Mouse (Mus musculus) ES-E14 (cell line): Measurements from ENCODE around the gene Mark1. TPM values are rescaled to one million over a fixed set of nuclear protein-coding genes. Genes with fewer than 3 reads are reported as not detected.

Experiments
- DNase-seq: peaks from one replicate; pipeline ENCODE4 v3.0.0-alpha.2; 2013; ENCODE audit warnings: low read depth, low spot score
- H3K27ac ChIP-seq: 2 replicates; pipeline ENCODE4 v1.5.1; 2012; ENCODE audit warnings: low read depth, mild to moderate bottlenecking, low read length, moderate library complexity, mixed read lengths; ENCODE audit not compliant: poor library complexity, insufficient read depth, severe bottlenecking
- H3K36me3 ChIP-seq: 2 replicates; pipeline ENCODE4 v1.6.1; 2012; ENCODE audit warnings: mild to moderate bottlenecking, low read length, moderate library complexity, mixed read lengths; ENCODE audit not compliant: control insufficient read depth, poor library complexity, insufficient read depth, severe bottlenecking
- H3K4me1 ChIP-seq, 2 experiments: fragments of 150-350 bp in 1 of 2; sonication (generic) in 1 of 2; 2 replicates each; pipeline ENCODE4 v1.6.1; 2012; ENCODE audit warnings: low read length in 2 of 2, mild to moderate bottlenecking in 1 of 2, mixed read lengths in 1 of 2; ENCODE audit not compliant: control insufficient read depth in 2 of 2, insufficient read depth in 2 of 2, poor library complexity in 1 of 2
- H3K4me3 ChIP-seq, 2 experiments: fragments of 150-350 bp in 1 of 2; sonication (generic) in 1 of 2; 2 replicates each; pipeline ENCODE4 v1.5.1; 2012; ENCODE audit warnings: low read length in 2 of 2, low read depth in 1 of 2, mild to moderate bottlenecking in 1 of 2, mixed read lengths in 1 of 2; ENCODE audit not compliant: insufficient read depth in 1 of 2, poor library complexity in 1 of 2, severe bottlenecking in 1 of 2
- H3K9ac ChIP-seq: 2 replicates; pipeline ENCODE4 v1.6.1; 2012; ENCODE audit warnings: low read depth, mild to moderate bottlenecking, low read length, mixed read lengths; ENCODE audit not compliant: poor library complexity, insufficient read depth, severe bottlenecking
- H3K9me3 ChIP-seq: fragments of 150-350 bp; sonication (generic); 2 replicates; pipeline ENCODE4 v1.6.1; 2012; ENCODE audit warnings: low read depth, mild to moderate bottlenecking, low read length; ENCODE audit not compliant: control insufficient read depth, insufficient read depth
- CHD2 ChIP-seq: IDR thresholded peaks from 2 replicates; pipeline ENCODE4 v1.6.1; 2014; ENCODE audit warnings: mild to moderate bottlenecking, low read depth, low read length, inconsistent platforms
- HCFC1 ChIP-seq: IDR thresholded peaks from 2 replicates; pipeline ENCODE4 v1.6.1; 2012; ENCODE audit warnings: low read length, inconsistent platforms, borderline replicate concordance; ENCODE audit not compliant: insufficient read depth
- MAFK ChIP-seq: IDR thresholded peaks from 2 replicates; pipeline ENCODE4 v1.6.1; 2014; ENCODE audit warnings: mild to moderate bottlenecking, low read depth, low read length, inconsistent platforms; ENCODE audit not compliant: insufficient read depth
- ZC3H11A ChIP-seq: IDR thresholded peaks from 2 replicates; pipeline ENCODE4 v1.6.1; 2012; ENCODE audit warnings: low read depth, mild to moderate bottlenecking, inconsistent platforms, low read length, borderline replicate concordance
- ZNF384 ChIP-seq: IDR thresholded peaks from 2 replicates; pipeline ENCODE4 v1.6.1; 2012; ENCODE audit warnings: low read depth, low read length, inconsistent platforms
- in situ Hi-C, 2 experiments: fragments of 600-800 bp; cut with MboI; formaldehyde crosslinking; loops; one replicate each; pipeline ENCODE4 v1.15.1; 2025; ENCODE audit warnings: low sequenced_read_pairs in 2 of 2, inconsistent platforms in 1 of 2; ENCODE audit not compliant: unreplicated experiment in 2 of 2
- total RNA-seq: library from RNA; depleted of rRNA; stranded (reverse); fragments of 300-350 nt; gene quantifications from 2 replicates; pipeline ENCODE4 v1.2.3, GENCODE M21; 2012

The Mark1 gene
- total RNA-seq, 1 experiment, result 3.6 TPM

DNA sequence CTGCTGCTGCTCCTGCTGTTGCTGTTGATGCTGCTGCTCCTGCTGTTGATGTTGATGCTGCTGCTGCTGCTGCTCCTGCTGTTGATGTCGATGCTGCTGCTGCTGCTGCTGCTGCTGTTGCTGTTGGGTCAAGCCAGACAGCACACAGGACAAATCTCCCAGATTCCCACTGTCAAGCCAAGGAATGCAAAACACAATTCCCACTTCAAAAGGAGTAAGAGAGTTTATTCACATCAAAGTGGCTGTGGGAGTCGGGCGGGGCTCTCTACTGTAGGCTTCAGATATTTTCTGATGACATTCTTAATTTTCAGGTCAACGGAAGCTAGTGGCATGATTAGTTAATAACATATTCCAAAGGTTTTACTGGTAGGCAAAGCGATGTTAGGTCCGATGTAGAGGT is 136.7 kb downstream of the Mark1 start:
- in situ Hi-C loops, result no loop called here
- no peaks in the 10 kb centered on the region for H3K9me3 ChIP-seq
- H3K4me3 ChIP-seq, result no peak overlapping the region
- H3K4me1 ChIP-seq, result no peaks in the 10 kb centered on the region
- no peak overlapping the region for H3K27ac ChIP-seq
- no peak for DNase-seq
- no peak for TF ChIP-seq ZC3H11A
- no peak for TF ChIP-seq CHD2
- TF ChIP-seq HCFC1, result no peak
- TF ChIP-seq MAFK, result no peak
- TF ChIP-seq ZNF384, result no peak
- no peaks in the 10 kb centered on the region for H3K36me3 ChIP-seq
- no peak overlapping the region for H3K9ac ChIP-seq

DNA sequence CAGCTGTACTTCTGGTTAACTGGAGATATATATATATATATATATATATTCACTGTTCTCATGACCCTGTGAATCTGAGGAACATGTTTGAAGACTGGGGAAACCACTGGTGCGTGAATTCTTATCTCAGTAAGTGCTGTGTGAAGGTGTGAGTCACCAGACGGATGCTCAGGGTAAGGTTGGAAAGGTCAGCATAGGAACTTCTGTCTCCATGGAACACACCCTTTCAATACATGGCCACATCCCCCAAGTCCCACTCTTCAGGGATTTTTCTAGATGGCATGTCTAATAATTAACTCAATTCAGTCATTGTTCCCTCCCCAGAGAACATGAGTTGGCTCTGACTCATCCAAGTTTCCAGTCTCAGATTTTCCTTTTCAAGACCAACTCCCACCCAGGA is 137.8 kb downstream of the Mark1 start:
- DNase-seq, result no peak
- no peak overlapping the region for H3K27ac ChIP-seq
- no peaks in the 10 kb centered on the region for H3K4me1 ChIP-seq
- H3K4me3 ChIP-seq, result no peak overlapping the region
- no peak overlapping the region for H3K9ac ChIP-seq
- no peak for TF ChIP-seq ZC3H11A
- TF ChIP-seq MAFK, result no peak
- no peak for TF ChIP-seq HCFC1
- TF ChIP-seq ZNF384, result no peak
- TF ChIP-seq CHD2, result no peak
- H3K9me3 ChIP-seq, result no peaks in the 10 kb centered on the region
- in situ Hi-C loops, result no loop called here
- no peaks in the 10 kb centered on the region for H3K36me3 ChIP-seq

DNA sequence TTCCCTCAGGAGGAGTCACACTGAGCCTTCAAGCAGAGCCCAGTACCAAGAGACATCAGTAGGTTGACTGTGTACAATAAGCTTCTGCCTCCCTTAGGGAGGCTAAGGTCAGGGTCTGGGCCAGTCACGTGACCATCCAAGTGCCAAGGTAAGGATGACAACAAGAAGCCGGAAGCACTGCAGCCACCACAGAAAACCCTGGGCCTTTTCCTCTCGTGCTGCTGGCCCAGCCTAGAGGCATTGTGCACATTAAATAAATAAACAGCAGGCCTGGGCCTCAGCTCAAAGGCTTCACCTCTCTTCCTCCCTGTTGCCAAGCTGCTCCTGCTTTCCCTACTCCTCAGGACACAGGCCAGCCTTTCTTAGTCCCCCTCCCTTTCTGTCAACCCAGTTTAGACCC is 139.1 kb downstream of the Mark1 start:
- Histone ChIP-seq H3K9ac (no peak overlapping the region), H3K4me1 (no peaks in the 10 kb centered on the region), H3K36me3 (no peaks in the 10 kb centered on the region), H3K9me3 (no peaks in the 10 kb centered on the region), H3K4me3 (no peak overlapping the region), H3K27ac (no peak overlapping the region)
- in situ Hi-C loops, result no loop called here
- no peak for DNase-seq
- TF ChIP-seq CHD2 (no peak), ZC3H11A (no peak), ZNF384 (no peak), MAFK (no peak), HCFC1 (no peak)

DNA sequence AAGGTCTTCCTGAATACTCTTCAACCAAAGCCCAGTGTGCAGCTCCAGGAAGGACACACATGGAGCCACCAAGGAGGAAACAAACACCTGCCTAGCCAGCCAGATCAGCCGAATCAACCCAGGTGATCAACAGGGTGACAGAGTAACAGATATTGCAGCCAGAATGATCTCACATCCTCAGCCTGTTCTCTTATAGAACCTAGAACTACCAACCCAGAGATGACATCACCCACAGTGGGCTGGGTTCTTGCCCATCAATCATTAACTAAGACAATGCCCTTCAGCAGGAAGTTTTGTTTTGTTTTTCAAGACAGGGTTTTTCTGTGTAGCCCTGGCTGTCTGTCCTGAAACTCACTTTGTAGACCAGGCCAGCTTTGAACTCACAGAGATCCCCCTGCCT is 141.1 kb downstream of the Mark1 start:
- Histone ChIP-seq H3K4me1 (peaks cover 0 to 4% of the 10 kb centered on the region in 2 experiments; a peak in 2 of 4 replicates), H3K4me3 (no peak overlapping the region), H3K9ac (no peak overlapping the region), H3K27ac (no peak overlapping the region), H3K9me3 (no peaks in the 10 kb centered on the region), H3K36me3 (no peaks in the 10 kb centered on the region)
- in situ Hi-C loops, result no loop called here
- DNase-seq, result no peak
- TF ChIP-seq CHD2 (no peak), ZNF384 (no peak), ZC3H11A (no peak), MAFK (no peak), HCFC1 (no peak)

DNA sequence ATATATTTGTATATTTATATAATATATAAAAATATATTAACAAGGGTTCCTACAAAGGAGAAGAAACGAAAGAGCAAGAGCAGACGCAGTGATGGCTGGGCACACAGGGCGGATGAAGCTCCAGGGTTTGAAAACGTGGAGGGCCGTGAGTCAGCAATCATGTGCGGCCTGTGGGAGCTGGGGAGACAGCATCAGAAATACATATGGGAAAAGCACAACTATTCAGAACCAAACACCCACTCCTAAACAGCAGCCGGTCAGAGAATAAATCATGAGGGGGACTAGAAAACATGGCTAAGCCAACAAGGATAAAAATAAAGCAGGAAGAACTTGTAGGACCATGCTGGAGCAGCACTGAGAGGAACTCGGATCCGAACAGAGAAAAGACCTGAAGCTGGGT is 142.2 kb downstream of the Mark1 start:
- peaks cover 0 to 4% of the 10 kb centered on the region in 2 experiments; a peak in 2 of 4 replicates for H3K4me1 ChIP-seq
- H3K9me3 ChIP-seq, result no peaks in the 10 kb centered on the region
- H3K36me3 ChIP-seq, result no peaks in the 10 kb centered on the region
- in situ Hi-C loops, result no loop called here
- no peak overlapping the region for H3K9ac ChIP-seq
- TF ChIP-seq MAFK, result no peak
- no peak for TF ChIP-seq HCFC1
- no peak for TF ChIP-seq CHD2
- TF ChIP-seq ZC3H11A, result no peak
- TF ChIP-seq ZNF384, result no peak
- no peak for DNase-seq
- no peak overlapping the region for H3K4me3 ChIP-seq
- H3K27ac ChIP-seq, result no peak overlapping the region
